Mouse (Mus musculus): Measurements from ENCODE around the gene 2410131K14Rik. TPM values are rescaled to one million over a fixed set of nuclear protein-coding genes. Genes with fewer than 3 reads are reported as not detected.

Gene 2410131K14Rik
- total and polyA plus RNA-seq, 3 experiments = 4.0 to 4.3 TPM; not detected in 1

DNA sequence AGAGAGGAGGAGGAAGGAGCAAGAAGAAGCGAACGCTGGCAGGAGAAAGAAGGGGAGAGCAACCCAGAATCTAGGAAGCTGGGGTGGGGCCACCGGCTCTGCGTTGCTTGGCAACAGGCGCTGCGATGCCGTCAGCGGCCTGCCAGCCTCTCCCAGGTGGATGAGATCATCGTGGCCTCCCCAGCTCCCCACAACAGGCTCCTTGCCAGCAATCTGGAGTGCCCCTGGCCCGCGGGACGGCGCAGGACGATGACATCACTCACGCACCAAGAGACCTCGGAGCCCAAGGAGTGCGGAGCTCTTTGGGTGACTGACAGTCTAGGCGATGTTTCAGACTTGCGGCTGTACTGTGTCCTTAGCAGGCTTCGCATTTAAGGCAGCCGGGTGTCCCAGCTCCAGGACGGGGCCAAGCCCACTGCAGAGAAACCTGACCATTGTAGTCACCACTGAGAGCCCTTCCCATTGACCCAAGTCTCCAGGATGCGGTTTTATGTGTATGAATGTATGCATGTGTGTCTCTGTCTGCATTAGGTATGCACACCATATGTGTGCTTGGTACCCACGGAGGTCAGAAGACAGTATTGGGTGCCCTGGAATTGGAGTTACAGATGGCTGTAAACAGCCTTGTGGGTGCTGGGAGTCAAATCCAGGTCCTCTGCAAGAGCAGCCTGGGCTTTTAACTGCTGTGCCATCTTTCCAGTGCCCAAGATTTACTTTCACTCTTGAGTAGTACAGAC lies 30.4 kb upstream of the 2410131K14Rik start:
- TF ChIP-seq ZKSCAN1 (IDR thresholded peaks at IDR 0.05; ENCODE audit: low read depth, low read length) = no peak
- TF ChIP-seq E2F4 (IDR thresholded peaks at IDR 0.05; ENCODE audit: borderline replicate concordance, low read depth, low read length) = no peak
- no peak for TF ChIP-seq POLR2AphosphoS5 (IDR thresholded peaks at IDR 0.05; ENCODE audit: borderline replicate concordance, low read depth, low read length)
- no peak for TF ChIP-seq TBP (IDR thresholded peaks at IDR 0.05; ENCODE audit: low read depth, low read length)
- TF ChIP-seq GABPA (IDR thresholded peaks at IDR 0.05; ENCODE audit: low read depth, low read length) = no peak
- no peak for TF ChIP-seq NRF1 (IDR thresholded peaks at IDR 0.05; ENCODE audit: insufficient read depth, low read depth, low read length, poor library complexity, severe bottlenecking)
- no peak for TF ChIP-seq MYB (IDR thresholded peaks at IDR 0.05; ENCODE audit: low read depth, low read length)
- TF ChIP-seq ZNF384 (IDR thresholded peaks at IDR 0.05; ENCODE audit: low read depth, low read length) = no peak
- no peak for TF ChIP-seq KAT2A (conservative IDR thresholded peaks at IDR 0.05; ENCODE audit: low read depth, low read length)
- TF ChIP-seq SMC3 (IDR thresholded peaks at IDR 0.05; ENCODE audit: low read depth, low read length) = no peak
- TF ChIP-seq MYC (IDR thresholded peaks at IDR 0.05; ENCODE audit: low read depth, low read length) = no peak
- no peak for TF ChIP-seq USF1 (IDR thresholded peaks at IDR 0.05; ENCODE audit: low read depth, low read length)
- no peak for DNase-seq (ENCODE audit: low read depth, low spot score)
- H3K4me3 ChIP-seq (ENCODE audit: control insufficient read depth in 1 of 2, insufficient read depth in 1 of 2, low read depth in 2 of 2, low read length in 2 of 2) = no peak overlapping the region

DNA sequence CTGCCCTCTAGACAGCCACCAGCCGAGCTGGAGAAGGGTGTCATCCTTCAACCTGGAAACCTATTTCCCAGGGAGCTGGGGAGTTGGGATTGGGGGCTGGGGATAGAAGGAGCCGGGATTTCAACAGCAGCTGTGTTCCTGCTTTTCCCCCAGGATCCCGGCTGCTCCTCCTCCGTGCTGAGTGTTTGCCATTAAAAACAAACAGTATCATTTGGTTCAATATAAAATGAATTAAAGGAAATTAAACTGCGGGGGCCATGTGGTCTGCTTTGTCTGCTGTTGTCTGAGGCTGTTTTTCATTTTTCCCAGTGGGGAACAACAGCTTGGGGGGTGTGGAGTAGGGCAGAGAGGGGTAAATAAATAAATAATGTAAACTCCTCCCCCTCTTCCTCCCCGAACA lies 27.6 kb upstream of the 2410131K14Rik start:
- Histone ChIP-seq H3K36me3 (ENCODE audit: control insufficient read depth in 1 of 2, insufficient read depth in 2 of 2, low read length in 2 of 2) (no peaks in the 10 kb centered on the region), H3K9ac (ENCODE audit: control insufficient read depth, low read depth, low read length, poor library complexity, severe bottlenecking) (no peak overlapping the region)

More for the DNA sequence above, 30.4 kb upstream of the 2410131K14Rik start:
- Histone ChIP-seq H3K9ac (ENCODE audit: control insufficient read depth, low read depth, low read length, poor library complexity, severe bottlenecking) (no peak overlapping the region), H3K9me3 (replicated peaks; ENCODE audit: insufficient read depth, low read length) (no peaks in the 10 kb centered on the region), H3K79me2 (ENCODE audit: control insufficient read depth, insufficient read depth, low read length, poor library complexity) (no peaks in the 10 kb centered on the region), H3K27me3 (ENCODE audit: control insufficient read depth in 1 of 2, insufficient read depth in 2 of 2, low read length in 2 of 2) (no peaks in the 10 kb centered on the region), H3K4me1 (ENCODE audit: control insufficient read depth in 1 of 2, insufficient read depth in 2 of 2, low read length in 2 of 2) (no peaks in the 10 kb centered on the region), H3K36me3 (ENCODE audit: control insufficient read depth in 1 of 2, insufficient read depth in 2 of 2, low read length in 2 of 2) (no peaks in the 10 kb centered on the region), H3K27ac (ENCODE audit: control insufficient read depth, low read depth, low read length) (no peak overlapping the region)

More for the DNA sequence above, 27.6 kb upstream of the 2410131K14Rik start:
- no peak overlapping the region for H3K27ac ChIP-seq (ENCODE audit: control insufficient read depth, low read depth, low read length)
- H3K79me2 ChIP-seq (ENCODE audit: control insufficient read depth, insufficient read depth, low read length, poor library complexity) = no peaks in the 10 kb centered on the region
- no peaks in the 10 kb centered on the region for H3K27me3 ChIP-seq (ENCODE audit: control insufficient read depth in 1 of 2, insufficient read depth in 2 of 2, low read length in 2 of 2)
- no peak overlapping the region for H3K4me3 ChIP-seq (ENCODE audit: control insufficient read depth in 1 of 2, insufficient read depth in 1 of 2, low read depth in 2 of 2, low read length in 2 of 2)
- H3K4me1 ChIP-seq (ENCODE audit: control insufficient read depth in 1 of 2, insufficient read depth in 2 of 2, low read length in 2 of 2) = no peaks in the 10 kb centered on the region
- TF ChIP-seq UBTF (IDR thresholded peaks at IDR 0.05; ENCODE audit: borderline replicate concordance, insufficient read depth, low read depth, low read length) (no peak), MAFK (IDR thresholded peaks at IDR 0.05; ENCODE audit: borderline replicate concordance, low read depth, low read length) (no peak), USF2 (IDR thresholded peaks at IDR 0.05; ENCODE audit: borderline replicate concordance in 1 of 2, insufficient read depth in 1 of 2, low read depth in 1 of 2, low read length in 2 of 2) (no peak), EP300 (IDR thresholded peaks at IDR 0.05; ENCODE audit: low read depth in 1 of 2, low read length in 2 of 2) (no peak), ETS1 (IDR thresholded peaks at IDR 0.05; ENCODE audit: low read depth, low read length) (no peak), CHD2 (IDR thresholded peaks at IDR 0.05; ENCODE audit: low read length) (no peak), MYC (IDR thresholded peaks at IDR 0.05; ENCODE audit: low read depth, low read length) (no peak), ZKSCAN1 (IDR thresholded peaks at IDR 0.05; ENCODE audit: low read depth, low read length) (no peak), RAD21 (IDR thresholded peaks at IDR 0.05; ENCODE audit: low read depth, low read length) (no peak)
- H3K9me3 ChIP-seq (replicated peaks; ENCODE audit: insufficient read depth, low read length) = no peaks in the 10 kb centered on the region
- no peak for DNase-seq (ENCODE audit: low read depth, low spot score)
